Mouse (Mus musculus) gastrocnemius, postnatal 25 days (tissue): ENCODE data around the gene Gemin4. TPM values are rescaled to one million over a fixed set of nuclear protein-coding genes. Genes with fewer than 3 reads are reported as not detected.

ENCODE experiments used
- DNase-seq: peaks from one replicate; pipeline ENCODE4 v3.0.0; 2022
- long read RNA-seq, 2 experiments: library from polyadenylated mRNA; stranded (forward); transcript quantifications; one replicate each; pipeline ENCODE4 v2.0.0; 2021
- total RNA-seq, 2 experiments: library from RNA; stranded (reverse); gene quantifications; 1 replicate in 1 of 2; 2 replicates in 1 of 2; pipeline ENCODE4 v1.2.3; 2021

The Gemin4 gene
- total RNA-seq, result 1 to 10 TPM; 1.4 to 1.5 TPM
- long read RNA-seq, experiment 1, partial matches to known transcripts, result 0 of 4 reads
- long read RNA-seq, experiment 1, other reads (novel, unspliced or antisense), result 1 of 4 reads
- long read RNA-seq, experiment 2, transcript Gemin4-201 (2 exons, 3,540 nt), result major isoform, 10 of 10 reads
- long read RNA-seq, experiment 2, partial matches to known transcripts, result 0 of 10 reads
- long read RNA-seq, experiment 2, other reads (novel, unspliced or antisense), result 0 of 10 reads

DNA sequence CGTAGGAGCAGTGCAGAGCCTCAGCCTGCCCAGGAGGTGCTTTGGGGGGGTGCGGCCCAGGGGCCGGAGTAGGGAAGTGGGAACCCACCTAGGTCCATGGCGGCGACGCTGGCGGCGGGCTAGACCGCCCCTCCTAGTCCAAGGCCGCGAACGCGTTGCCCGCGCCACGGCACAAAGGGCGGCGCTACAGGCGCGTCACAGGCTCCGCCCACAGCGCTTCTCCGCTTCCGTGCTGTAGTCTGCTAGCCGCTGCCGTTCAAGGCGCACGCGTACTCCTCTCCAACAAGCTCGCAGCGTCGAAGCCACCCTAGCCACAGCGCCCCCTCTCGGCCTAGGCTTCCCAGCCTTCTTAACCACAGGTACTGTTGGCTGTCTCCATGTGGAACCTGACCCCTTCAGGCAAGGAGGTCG is at the start of gene Gemin4, which contains the start of gene Dbil5:
Gene Gemin4 (minus strand): TSS at position 275 of the 411 bp plus-strand sequence.
Gene Dbil5 (plus strand): TSS at position 219 of the 411 bp plus-strand sequence.
- DNase-seq, result peak; percentile 95

GRCm38 (mm10) chr11:76262611-76263351 is 45.3 kb upstream of the Gemin4 start:
- DNase-seq, result no peak

GRCm38 (mm10) chr11:76261224-76261623 is 43.8 kb upstream of the Gemin4 start:
- no peak for DNase-seq

DNA sequence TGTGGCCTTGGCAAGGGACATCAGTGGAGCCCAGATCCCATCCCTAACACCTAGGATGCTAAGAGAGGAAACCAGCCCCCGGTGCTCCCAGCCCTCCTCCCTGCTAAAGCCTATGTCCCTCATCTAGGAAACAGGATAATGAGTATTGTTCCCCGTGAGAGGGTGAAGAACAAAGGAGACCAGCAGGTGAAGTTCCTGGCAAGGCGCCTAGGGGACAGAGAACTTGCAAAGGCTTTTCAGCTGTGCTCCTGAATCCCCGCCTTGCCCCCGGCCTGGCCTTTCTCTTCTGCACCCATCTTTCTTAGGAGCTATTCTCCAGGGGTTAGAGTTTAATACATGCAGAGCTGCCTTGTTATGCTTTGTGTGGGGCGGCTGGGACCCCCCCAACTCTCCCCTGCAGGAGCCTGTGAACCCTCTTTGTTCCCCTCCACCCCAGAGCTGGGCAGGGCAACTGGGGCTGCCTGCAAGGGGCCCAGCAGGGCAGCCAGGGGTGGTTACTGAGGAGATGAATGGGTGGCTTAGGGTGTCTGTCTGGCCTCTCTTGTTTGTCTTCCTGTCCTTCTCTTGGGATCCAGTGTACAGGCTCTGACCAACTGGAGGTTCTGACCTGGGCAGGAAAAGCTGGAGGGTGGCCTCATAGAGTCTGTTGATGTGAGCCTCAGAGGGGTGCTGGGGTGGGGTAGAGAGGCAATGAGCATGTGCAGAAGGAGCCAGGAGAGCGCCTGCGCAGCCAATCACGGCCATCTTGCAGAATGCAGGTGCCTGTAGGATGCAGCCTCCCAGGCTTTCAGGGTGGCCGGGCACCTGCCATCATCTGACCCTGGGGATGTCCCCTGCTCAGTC is 43.0 kb upstream of the Gemin4 start:
- DNase-seq, result no peak

DNA sequence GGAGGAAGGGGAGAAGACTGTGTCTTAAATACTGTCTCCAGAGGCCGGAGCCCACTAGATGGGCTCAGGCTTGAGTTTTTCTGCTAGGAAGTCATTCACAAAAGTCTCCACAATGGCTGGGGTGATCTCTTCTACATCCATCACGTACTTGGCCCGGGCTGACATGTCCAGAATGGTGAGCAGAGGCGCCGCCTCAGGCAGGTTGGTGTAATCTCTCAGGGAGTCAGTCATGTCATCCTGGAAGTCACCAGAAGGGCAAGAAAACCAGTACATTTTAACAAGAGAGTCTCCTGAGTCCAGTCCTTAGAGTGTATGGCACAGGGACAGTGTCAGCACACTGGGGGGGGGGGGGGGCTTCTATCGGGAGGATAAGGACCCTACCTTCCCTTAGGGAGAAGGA is 41.0 kb upstream of the Gemin4 start:
- no peak for DNase-seq

- no peak for DNase-seq
These were observed 39.9 kb upstream of the Gemin4 start for GRCm38 (mm10) chr11:76257386-76257785.

DNA sequence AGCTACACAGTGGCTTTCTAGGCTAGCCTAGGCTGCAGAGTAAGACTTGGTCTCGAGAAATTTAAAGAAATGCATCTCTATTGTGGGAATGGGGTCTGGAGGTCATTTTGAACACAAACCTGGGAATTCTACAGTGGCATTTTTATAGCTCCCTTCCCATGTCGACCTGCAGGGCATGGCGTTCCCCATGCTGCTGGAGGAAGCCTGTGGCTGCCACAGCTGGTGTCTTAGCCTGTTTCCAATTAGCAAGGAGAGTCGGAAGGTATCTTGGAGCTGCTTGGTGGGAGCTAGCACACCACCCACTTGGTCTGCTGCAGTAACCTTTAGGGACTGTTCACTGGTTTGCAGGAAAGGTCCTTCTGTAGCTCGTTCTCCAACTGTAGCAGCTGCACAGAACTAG is 38.7 kb upstream of the Gemin4 start:
- no peak for DNase-seq

GRCm38 (mm10) chr11:76255431-76256001 is 38.1 kb upstream of the Gemin4 start:
- DNase-seq, result no peak

- DNase-seq, result peak; percentile 29
These were observed 36.4 kb upstream of the Gemin4 start for GRCm38 (mm10) chr11:76253918-76254264.

DNA sequence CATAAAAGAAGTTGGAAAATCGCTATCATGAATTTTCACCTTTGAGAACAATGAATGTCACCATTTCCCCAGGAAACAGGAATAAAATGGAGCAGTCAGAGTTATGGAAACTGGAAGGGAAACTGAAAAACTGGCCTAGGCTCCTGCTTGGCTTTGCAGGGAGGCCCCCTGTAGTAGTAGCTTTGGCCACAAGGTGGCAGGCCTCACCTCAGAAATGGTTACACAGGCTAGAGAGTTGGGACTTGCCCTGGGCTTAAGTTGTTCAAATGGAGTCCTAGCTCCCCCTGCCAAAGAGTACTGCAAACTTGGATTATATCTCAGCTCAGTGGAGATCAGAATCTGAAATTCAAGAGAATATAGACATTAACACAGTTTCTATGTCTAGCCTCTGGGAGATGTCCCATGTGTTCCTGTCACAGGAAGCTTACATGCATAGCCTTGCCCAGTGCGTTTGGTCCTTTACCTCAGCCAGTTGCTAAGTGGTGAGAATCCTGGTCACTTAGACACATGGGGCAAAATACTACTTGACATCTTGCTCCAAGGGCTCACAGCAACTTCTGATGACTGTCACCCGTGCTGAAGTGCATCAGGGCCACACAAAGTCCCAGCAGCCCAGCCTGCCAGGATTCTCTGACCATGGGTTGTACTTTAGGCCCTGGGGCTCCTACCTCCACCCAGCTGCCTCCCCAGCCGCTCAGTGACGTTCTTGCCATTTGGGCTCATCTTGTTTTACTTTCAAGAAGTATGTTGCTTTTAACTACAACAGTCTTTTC is 35.9 kb upstream of the Gemin4 start:
- DNase-seq, result peak; percentile 76

DNA sequence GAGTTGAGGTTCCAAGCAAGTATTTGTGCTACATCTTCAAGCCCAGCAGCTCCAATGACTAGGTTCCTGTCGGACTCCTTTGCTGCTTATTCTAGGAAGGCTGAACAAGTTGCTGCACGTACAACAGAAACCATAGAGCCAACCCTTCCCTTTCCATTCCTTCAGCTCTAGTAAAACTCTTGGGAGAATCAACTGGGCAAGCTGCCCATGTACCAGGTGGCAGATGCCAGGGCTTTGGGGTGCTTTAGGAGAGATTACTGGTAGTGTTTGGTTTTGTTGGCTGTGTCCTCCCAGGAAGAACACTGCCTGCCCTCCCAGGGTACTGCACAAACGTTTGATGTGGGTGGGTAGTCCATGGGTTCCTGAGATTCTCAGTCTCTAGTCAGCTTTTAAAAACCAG is 34.6 kb upstream of the Gemin4 start:
- DNase-seq, result no peak

DNA sequence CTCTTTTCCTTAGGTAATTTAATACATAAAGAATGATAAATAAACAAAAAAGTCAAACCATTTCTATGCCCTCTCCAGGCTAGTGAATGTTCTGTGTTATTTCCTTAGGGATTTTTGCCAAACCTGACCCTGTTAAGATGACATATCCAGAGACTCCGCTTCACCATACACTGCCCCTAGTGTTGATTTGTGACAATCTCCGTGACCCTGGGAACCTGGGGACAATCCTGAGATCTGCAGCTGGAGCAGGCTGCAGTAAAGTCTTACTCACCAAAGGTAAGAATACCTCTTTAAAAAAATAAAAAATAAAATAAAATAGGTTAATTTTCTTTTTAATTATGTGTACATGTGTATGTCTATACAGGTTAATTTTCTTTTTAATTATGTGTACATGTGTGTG is 29.8 kb upstream of the Gemin4 start:
- no peak for DNase-seq

GRCm38 (mm10) chr11:76246439-76246838 is 29.0 kb upstream of the Gemin4 start:
- DNase-seq, result no peak

- no peak for DNase-seq
These were observed 26.5 kb upstream of the Gemin4 start for GRCm38 (mm10) chr11:76243811-76244546.

DNA sequence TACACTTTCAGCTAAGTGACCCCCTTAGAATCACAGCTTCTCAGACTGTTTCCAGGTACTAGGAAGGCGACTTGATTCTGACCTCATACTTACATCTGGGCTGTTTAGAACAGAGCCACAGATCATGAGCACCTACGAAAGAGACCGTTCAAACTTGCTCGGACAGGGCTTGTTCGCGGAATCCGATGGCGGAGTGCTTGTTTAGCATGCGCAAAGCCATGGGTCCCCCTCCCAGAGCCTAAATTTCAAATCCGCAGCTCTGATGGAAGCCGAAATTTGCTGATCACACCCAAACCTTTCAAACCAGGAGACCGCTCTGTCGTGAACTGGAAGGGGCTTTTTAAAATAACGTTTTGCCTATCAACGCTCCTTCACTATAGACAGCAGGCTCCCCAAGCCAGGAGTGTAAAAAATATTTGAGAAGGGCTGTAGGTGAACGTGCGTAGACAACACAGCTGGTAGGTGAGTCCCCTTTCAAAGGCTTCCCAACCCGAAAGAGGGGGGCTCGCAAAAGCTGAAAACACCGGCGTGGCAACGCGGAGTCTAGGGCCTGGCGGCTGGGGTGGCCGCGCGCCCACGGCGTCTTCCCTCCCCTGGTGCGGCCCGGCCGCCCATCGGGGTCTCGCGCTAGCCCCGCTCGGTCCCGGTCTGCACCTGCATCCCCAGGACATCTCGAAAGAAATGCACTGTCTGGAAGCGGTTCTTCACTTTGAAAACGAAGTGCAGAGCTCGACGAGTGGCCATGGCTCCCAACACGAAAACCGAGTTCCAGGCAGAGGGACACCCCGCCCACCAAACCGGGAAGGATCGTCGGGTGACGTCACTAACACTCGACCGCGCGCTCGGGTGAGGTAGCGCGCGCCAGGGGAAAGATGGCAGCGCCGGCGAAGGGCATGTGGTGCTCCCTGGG is 25.7 kb upstream of the Gemin4 start, which contains the start of the genes Mrm3 and Glod4:
Gene Mrm3 (plus strand): TSS at position 815 of the 910 bp plus-strand sequence.
Gene Glod4 (minus strand): TSS at position 825 of the 910 bp plus-strand sequence.
- peak; percentile 87 for DNase-seq

GRCm38 (mm10) chr11:76239750-76240149 is 22.3 kb upstream of the Gemin4 start:
- no peak for DNase-seq

DNA sequence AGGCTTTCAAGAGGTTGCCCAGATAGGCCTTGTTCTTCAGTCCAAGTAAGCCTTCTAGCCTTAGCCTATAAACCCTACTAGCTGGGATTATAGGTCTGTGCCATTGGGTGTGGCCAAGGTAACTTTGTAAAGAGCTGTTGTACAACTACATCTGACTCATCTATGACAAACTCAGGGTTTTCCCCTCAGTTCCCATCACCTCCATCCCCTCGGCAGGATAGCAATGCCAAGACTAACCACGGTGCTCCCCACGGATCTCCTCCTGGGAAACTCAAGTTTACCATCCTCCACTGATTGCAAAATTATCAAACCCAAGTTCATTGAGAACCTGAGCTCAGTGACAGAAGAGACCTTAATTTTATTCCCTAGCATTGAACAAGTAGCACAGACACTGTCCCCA is 18.7 kb upstream of the Gemin4 start:
- no peak for DNase-seq

DNA sequence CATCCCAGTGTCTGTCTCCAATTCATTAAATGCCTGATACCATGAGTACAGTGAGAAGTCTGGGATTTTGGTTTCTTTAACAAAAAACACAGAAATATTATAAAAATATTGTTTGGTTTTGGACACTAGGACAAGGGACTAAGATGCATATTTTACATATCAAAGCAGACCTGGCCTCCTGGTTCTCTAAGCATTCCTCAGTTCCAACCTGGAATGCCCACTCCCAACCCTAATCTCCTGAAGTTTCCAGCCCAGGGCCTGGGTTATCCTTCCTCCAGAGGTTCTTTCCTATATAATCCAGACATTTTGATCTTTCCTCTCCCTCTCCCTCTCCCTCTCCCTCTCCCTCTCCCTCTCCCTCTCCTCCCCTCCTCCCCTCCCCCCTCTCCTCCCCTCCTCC is 7.6 kb upstream of the Gemin4 start:
- no peak for DNase-seq

GRCm38 (mm10) chr11:76224631-76225030 is 7.2 kb upstream of the Gemin4 start:
- DNase-seq, result no peak
